In genomic region chr1:160785681-160786225, GRCm38 (mm10) we compare ENCODE assay signal across 27 mouse cellular contexts. TPM values are rescaled to one million over a fixed set of nuclear protein-coding genes. Genes with fewer than 3 reads are reported as not detected.
A peak's percentile ranks its signal among the peaks of the same experiment; 100 is the strongest.
DNase-seq lines count a peak whose midpoint lies in the region; ATAC-seq and TF ChIP-seq lines count a peak whose summit lies in the region.
"Had no signal": no experiment of that assay in that cellular context is flagged by ENCODE, and none has a peak within 500 bp of the region (broad histone marks: within the 10 kb centered on the region; RNA-seq: fewer than 3 reads in every experiment).

No protein-coding gene starts in this region.

- H3K4me1 ChIP-seq in kidney, embryonic 14.5 days (ENCODE audit: control insufficient read depth, insufficient read depth, low read length), result 0 out of 2 replicates have a peak, but pooled peaks cover 2% of the 10 kb centered on the region
- H3K4me1 ChIP-seq in liver, embryonic 14.5 days (replicated peaks; ENCODE audit: control insufficient read depth in 2 of 2, insufficient read depth in 2 of 2, low read length in 1 of 2), result peaks cover 13 to 16% of the 10 kb centered on the region in 2 experiments
- H3K4me1 ChIP-seq in heart, embryonic 10.5 days, result peaks cover 12% of the 10 kb centered on the region; the same call in 1 of the 2 replicates
- H3K4me1 ChIP-seq: forebrain, embryonic 13.5 days; hindbrain, embryonic 13.5 days; limb, embryonic 10.5 days; limb, embryonic 15.5 days; neural tube, embryonic 12.5 days had no signal

- peak; percentile 52 to 70 for DNase-seq in kidney, adult 8-10 months
- DNase-seq in liver, embryonic 14.5 days (ENCODE audit: low read depth in 3 of 3, low spot score in 3 of 3), result no peak
- DNase-seq in liver, result no peak
- peak; percentile 30 for DNase-seq in naive thymus-derived CD4-positive, alpha-beta T cell, adult 2 months (ENCODE audit: low read depth)
- DNase-seq in heart, embryonic 10.5 days (ENCODE audit: low spot score), result no peak
- DNase-seq: adrenal gland, adult 8-10 months; cerebellum, adult 2 months; cerebellum, postnatal 14 days; gastrocnemius, postnatal 10 days; layer of hippocampus, postnatal 36 days; lung, embryonic 14.5 days; lung, postnatal 36 days; right cerebral cortex, adult 18-20 months; thymus, adult 18-20 months; thymus, postnatal 25 days had no signal

- no peak overlapping the region for H3K27ac ChIP-seq in kidney, embryonic 14.5 days (ENCODE audit: low read depth, low read length)
- H3K27ac ChIP-seq in liver, embryonic 14.5 days, result no peak overlapping the region
- H3K27ac ChIP-seq in heart, embryonic 10.5 days, result no peak overlapping the region
- H3K27ac ChIP-seq: forebrain, embryonic 13.5 days; heart, embryonic 15.5 days; hindbrain, embryonic 13.5 days; limb, embryonic 10.5 days; limb, embryonic 15.5 days; neural tube, embryonic 12.5 days; stomach, postnatal 0 days had no signal

- no peaks in the 10 kb centered on the region for H3K9me3 ChIP-seq in kidney, embryonic 14.5 days (ENCODE audit: control insufficient read depth, low read length)
- no peaks in the 10 kb centered on the region for H3K9me3 ChIP-seq in liver, embryonic 14.5 days (ENCODE audit: control insufficient read depth, low read length)
- H3K9me3 ChIP-seq in heart, embryonic 10.5 days, result no peaks in the 10 kb centered on the region
- H3K9me3 ChIP-seq: forebrain, embryonic 13.5 days; G1E; heart, embryonic 15.5 days; hindbrain, embryonic 13.5 days; limb, embryonic 10.5 days; limb, embryonic 15.5 days; neural tube, embryonic 12.5 days had no signal

- no peak for TF ChIP-seq CTCF in liver, embryonic 14.5 days (IDR thresholded peaks at IDR 0.05; ENCODE audit: low read depth)

- H3K9ac ChIP-seq in kidney, embryonic 14.5 days (ENCODE audit: low read depth, low read length), result no peak overlapping the region
- no peak overlapping the region for H3K9ac ChIP-seq in liver, embryonic 14.5 days (replicated peaks)
- H3K9ac ChIP-seq: forebrain, embryonic 13.5 days; heart, embryonic 15.5 days; hindbrain, embryonic 13.5 days; limb, embryonic 15.5 days; lung, embryonic 14.5 days; neural tube, embryonic 12.5 days had no signal

- 68% methylated on average over 4 of the region's 4 CpGs for WGBS in kidney, embryonic 14.5 days
- 74% methylated on average over 4 of the region's 4 CpGs for WGBS in liver, embryonic 14.5 days (ENCODE audit: insufficient replicate concordance)
- WGBS in heart, embryonic 10.5 days, result 82% methylated on average over 4 of the region's 4 CpGs

- ATAC-seq in kidney, embryonic 14.5 days (ENCODE audit: low FRiP score, low TSS enrichment), result no peak
- no peak for ATAC-seq in liver, embryonic 14.5 days (ENCODE audit: insufficient read depth)
- ATAC-seq in CD4-positive, CD25-positive, alpha-beta regulatory T cell, adult 4 months, result peak; percentile 24
- ATAC-seq: forebrain, embryonic 13.5 days; midbrain, embryonic 16.5 days had no signal

- no peak overlapping the region for H3K4me3 ChIP-seq in kidney, embryonic 14.5 days (ENCODE audit: low read length)
- H3K4me3 ChIP-seq in liver, embryonic 14.5 days (ENCODE audit: insufficient read depth in 1 of 2, low read depth in 2 of 2, low read length in 2 of 2), result no peak overlapping the region
- no peak overlapping the region for H3K4me3 ChIP-seq in heart, embryonic 10.5 days
- H3K4me3 ChIP-seq: forebrain, embryonic 13.5 days; heart, embryonic 15.5 days; hindbrain, embryonic 13.5 days; limb, embryonic 10.5 days; limb, embryonic 15.5 days; neural tube, embryonic 12.5 days had no signal

- no peaks in the 10 kb centered on the region for H3K36me3 ChIP-seq in kidney, embryonic 14.5 days (ENCODE audit: control insufficient read depth, insufficient read depth, low read length)
- no peaks in the 10 kb centered on the region for H3K36me3 ChIP-seq in liver, embryonic 14.5 days (replicated peaks; ENCODE audit: control insufficient read depth, insufficient read depth, low read depth)
- no peaks in the 10 kb centered on the region for H3K36me3 ChIP-seq in heart, embryonic 10.5 days
- H3K36me3 ChIP-seq: heart, embryonic 15.5 days; hindbrain, embryonic 13.5 days; limb, embryonic 10.5 days; limb, embryonic 15.5 days; neural tube, embryonic 12.5 days had no signal

- no peak overlapping the region for H3K4me2 ChIP-seq in kidney, embryonic 14.5 days (replicated peaks; ENCODE audit: low read depth, low read length)
- 0 out of 2 replicates have a peak overlapping the region, but pooled peaks have one; percentile 3 for H3K4me2 ChIP-seq in liver, embryonic 14.5 days (ENCODE audit: low read depth)
- H3K4me2 ChIP-seq: forebrain, embryonic 13.5 days; heart, embryonic 15.5 days; hindbrain, embryonic 13.5 days; limb, embryonic 15.5 days; lung, embryonic 14.5 days; midbrain, embryonic 11.5 days; neural tube, embryonic 12.5 days had no signal

- no peak for TF ChIP-seq EP300 in liver, embryonic 14.5 days (IDR thresholded peaks at IDR 0.05; ENCODE audit: low read depth)

- H3K27me3 ChIP-seq in kidney, embryonic 14.5 days (ENCODE audit: control insufficient read depth, insufficient read depth, low read length), result no peaks in the 10 kb centered on the region
- H3K27me3 ChIP-seq in liver, embryonic 14.5 days (ENCODE audit: control insufficient read depth, insufficient read depth, low read length), result no peaks in the 10 kb centered on the region
- H3K27me3 ChIP-seq in heart, embryonic 10.5 days (ENCODE audit: insufficient read depth, poor library complexity, severe bottlenecking), result no peaks in the 10 kb centered on the region
- H3K27me3 ChIP-seq: forebrain, embryonic 13.5 days; heart, embryonic 15.5 days; hindbrain, embryonic 13.5 days; limb, embryonic 15.5 days; neural tube, embryonic 12.5 days had no signal

RNA-seq across cellular contexts. Expression of gene Rabgap1l, which starts 7.3 kb away (rescaled TPM):
- polyA plus RNA-seq in kidney, embryonic 14.5 days (2014; fragmentation: Nextera tagmentation; extraction: Ambion mirVana), result 9.9 and 13.2 TPM in 2 replicates
- 10.6 and 18.7 TPM in 2 replicates for polyA plus RNA-seq in liver, embryonic 14.5 days (2012; rRNA removed)
- polyA plus RNA-seq in liver, embryonic 14.5 days (2014; fragmentation: Nextera tagmentation; extraction: Ambion mirVana), result 27.5 and 31.3 TPM in 2 replicates
- 100 to 1,000 TPM; 268 to 348 TPM for polyA plus RNA-seq in CD4-positive, CD25-positive, alpha-beta regulatory T cell, adult 4 months (2017; shearing (Covaris generic))
- 28.1 and 58.9 TPM in 2 replicates for polyA plus RNA-seq in heart, embryonic 10.5 days (2016; fragmentation: Nextera tagmentation; extraction: Ambion mirVana)

Comparison
In these comparisons a context has a peak if more than half of its experiments do, and no peak if none do; other contexts are left out.
1. DNase-seq: peak in kidney, adult 8-10 months (2 of 2) and naive thymus-derived CD4-positive, alpha-beta T cell, adult 2 months (single experiment); none in liver, embryonic 14.5 days (0 of 3), liver (single experiment) and heart, embryonic 10.5 days (single experiment).